Mouse (Mus musculus) heart, adult 2 months (tissue): ENCODE measurements around the gene Timm13. TPM values are rescaled to one million over a fixed set of nuclear protein-coding genes. Genes with fewer than 3 reads are reported as not detected.

Experiments
- DNase-seq, 2 experiments: peaks; one replicate each; pipeline ENCODE4 v3.0.0; 2021
- H3K27ac ChIP-seq: fragments of 200-600 bp; 2 replicates; pipeline ENCODE4 v1.8.1; 2022
- H3K27me3 ChIP-seq: fragments of 200-500 bp; 2 replicates; pipeline ENCODE4 v1.6.1; 2012; ENCODE audit warnings: mild to moderate bottlenecking, low read length, inconsistent platforms, mixed read lengths; ENCODE audit not compliant: control insufficient read depth, insufficient read depth
- H3K36me3 ChIP-seq: fragments of 200-500 bp; 2 replicates; pipeline ENCODE4 v1.6.1; 2012; ENCODE audit warnings: low read length, inconsistent platforms; ENCODE audit not compliant: control insufficient read depth, insufficient read depth
- H3K4me1 ChIP-seq: fragments of 200-500 bp; 2 replicates; pipeline ENCODE4 v1.6.1; 2011; ENCODE audit warnings: low read length; ENCODE audit not compliant: control insufficient read depth, insufficient read depth
- H3K4me3 ChIP-seq: fragments of 200-600 bp; 2 replicates; pipeline ENCODE4 v1.8.1; 2022
- H3K79me2 ChIP-seq: fragments of 200-500 bp; replicated peaks from 2 replicates; pipeline ENCODE4 v1.6.1; 2012; ENCODE audit warnings: mild to moderate bottlenecking, inconsistent platforms, low read length, moderate library complexity, mixed read lengths; ENCODE audit not compliant: control insufficient read depth, insufficient read depth
- H3K9ac ChIP-seq: fragments of 200-500 bp; 2 replicates; pipeline ENCODE4 v1.6.1; 2012; ENCODE audit warnings: low read depth, mild to moderate bottlenecking, control low read depth, inconsistent platforms, low read length, mixed read lengths
- CTCF ChIP-seq: fragments of 200-600 bp; IDR thresholded peaks from 2 replicates; pipeline ENCODE4 v1.8.1; 2022; ENCODE audit warnings: antibody characterized with exemption, mild to moderate bottlenecking, moderate library complexity
- EP300 ChIP-seq: fragments of 200-500 bp; IDR thresholded peaks from 2 replicates; pipeline ENCODE4 v1.6.1; 2011; ENCODE audit warnings: low read depth, low read length, control low read depth; ENCODE audit not compliant: insufficient read depth
- POLR2A ChIP-seq: fragments of 200-500 bp; IDR thresholded peaks from 2 replicates; pipeline ENCODE4 v1.6.1; 2011; ENCODE audit warnings: mild to moderate bottlenecking, low read depth, low read length, control low read depth; ENCODE audit not compliant: insufficient read depth
- WGBS: fragments of 180-500 bp; shearing (Covaris S2); methylation state at CpG from one replicate; pipeline ENCODE4 v1.1.7; 2018; 5-methylcytosine and 5-hydroxymethylcytosine counted together
- intact Hi-C: fragments of 180-260 bp; cut with DNase I; formaldehyde crosslinking; loops from one replicate; pipeline ENCODE4 v1.15.1; 2025
- polyA plus RNA-seq: library from polyadenylated mRNA; depleted of rRNA; stranded (reverse); fragments of >200 nt; gene quantifications from 2 replicates; pipeline ENCODE4 v1.2.3, GENCODE M21; 2012
- total RNA-seq, 2 experiments: library from RNA; stranded (reverse); gene quantifications; 2 replicates each; pipeline ENCODE4 v1.2.3; 2021

The Timm13 gene
- total and polyA plus RNA-seq, 3 experiments, result 126 to 188 (median 133) TPM

GRCm38 (mm10) chr10:80914253-80914656 is 13.5 kb upstream of the Timm13 start:
- Histone ChIP-seq H3K27me3 (no peaks in the 10 kb centered on the region), H3K9ac (no peak overlapping the region), H3K79me2 (no peaks in the 10 kb centered on the region), H3K4me1 (peaks cover 2% of the 10 kb centered on the region; the same call in 1 of the 2 replicates), H3K36me3 (no peaks in the 10 kb centered on the region), H3K4me3 (no peak overlapping the region), H3K27ac (no peak overlapping the region)
- no peak for TF ChIP-seq EP300
- TF ChIP-seq POLR2A, result no peak
- no peak for TF ChIP-seq CTCF
- WGBS, result 85% methylated on average over 5 of the region's 5 CpGs
- no peak for DNase-seq
- intact Hi-C loops, result no loop called here

- Histone ChIP-seq H3K27me3 (no peaks in the 10 kb centered on the region), H3K9ac (no peak overlapping the region), H3K4me1 (peaks cover 2% of the 10 kb centered on the region; the same call in 1 of the 2 replicates), H3K36me3 (no peaks in the 10 kb centered on the region), H3K27ac (no peak overlapping the region), H3K79me2 (no peaks in the 10 kb centered on the region), H3K4me3 (no peak overlapping the region)
- intact Hi-C loops, result no loop called here
- DNase-seq, result no peak
- WGBS, result 80% methylated on average over 7 of the region's 8 CpGs
- TF ChIP-seq POLR2A (no peak), EP300 (no peak), CTCF (no peak)
These were observed 12.7 kb upstream of the Timm13 start for GRCm38 (mm10) chr10:80913364-80914011.

GRCm38 (mm10) chr10:80911891-80912290 is 11.1 kb upstream of the Timm13 start:
- no peaks in the 10 kb centered on the region for H3K79me2 ChIP-seq
- H3K27ac ChIP-seq, result no peak overlapping the region
- intact Hi-C loops, result no loop called here
- no peaks in the 10 kb centered on the region for H3K36me3 ChIP-seq
- H3K4me3 ChIP-seq, result no peak overlapping the region
- H3K9ac ChIP-seq, result no peak overlapping the region
- no peaks in the 10 kb centered on the region for H3K4me1 ChIP-seq
- TF ChIP-seq EP300, result no peak
- no peak for TF ChIP-seq CTCF
- no peak for TF ChIP-seq POLR2A
- DNase-seq, result no peak
- no peaks in the 10 kb centered on the region for H3K27me3 ChIP-seq

GRCm38 (mm10) chr10:80911354-80911753 is 10.6 kb upstream of the Timm13 start:
- intact Hi-C loops, result no loop called here
- TF ChIP-seq CTCF (no peak), EP300 (no peak), POLR2A (no peak)
- H3K79me2 ChIP-seq, result no peaks in the 10 kb centered on the region
- H3K27ac ChIP-seq, result no peak overlapping the region
- no peaks in the 10 kb centered on the region for H3K4me1 ChIP-seq
- no peak overlapping the region for H3K4me3 ChIP-seq
- no peaks in the 10 kb centered on the region for H3K27me3 ChIP-seq
- DNase-seq, result no peak
- H3K36me3 ChIP-seq, result no peaks in the 10 kb centered on the region
- H3K9ac ChIP-seq, result no peak overlapping the region
- 89% methylated on average over 4 of the region's 4 CpGs for WGBS

GRCm38 (mm10) chr10:80909375-80910162 is 8.8 kb upstream of the Timm13 start:
- 89% methylated on average over 22 of the region's 22 CpGs for WGBS
- no peaks in the 10 kb centered on the region for H3K4me1 ChIP-seq
- H3K9ac ChIP-seq, result no peak overlapping the region
- H3K79me2 ChIP-seq, result no peaks in the 10 kb centered on the region
- no peaks in the 10 kb centered on the region for H3K36me3 ChIP-seq
- intact Hi-C loops, result loop anchor here (10.0 kb wide), 1 partner anchor 585 kb away; the partner anchor contains the start of gene Ncln
- H3K27ac ChIP-seq, result no peak overlapping the region
- no peaks in the 10 kb centered on the region for H3K27me3 ChIP-seq
- no peak overlapping the region for H3K4me3 ChIP-seq
- TF ChIP-seq CTCF (no peak), EP300 (no peak), POLR2A (no peak)
- DNase-seq, result no peak

- no peaks in the 10 kb centered on the region for H3K36me3 ChIP-seq
- TF ChIP-seq POLR2A, result no peak
- no peak for TF ChIP-seq EP300
- TF ChIP-seq CTCF, result no peak
- no peak overlapping the region for H3K9ac ChIP-seq
- intact Hi-C loops, result loop anchor here (10.0 kb wide), 1 partner anchor 590 kb away; the partner anchor contains the start of gene Ncln
- DNase-seq, result no peak
- no peaks in the 10 kb centered on the region for H3K27me3 ChIP-seq
- WGBS, result 92% methylated on average over 11 of the region's 11 CpGs
- no peak overlapping the region for H3K4me3 ChIP-seq
- H3K4me1 ChIP-seq, result peaks cover 6% of the 10 kb centered on the region
- no peak overlapping the region for H3K27ac ChIP-seq
- H3K79me2 ChIP-seq, result no peaks in the 10 kb centered on the region
These were observed 3.9 kb upstream of the Timm13 start for GRCm38 (mm10) chr10:80904709-80905108.
